Mouse (Mus musculus) ES-E14 (cell line): ENCODE measurements at regions not wholly inside any gene's neighbourhood (a gene's known extent, or its start where the extent isn't known, plus 50 kb on each side); places are given as distances from the start of the nearest gene placed in this dataset.
A peak's percentile ranks its signal among the peaks of the same experiment; 100 is the strongest.

Experiments used
- CHD2 ChIP-seq: IDR thresholded peaks from 2 replicates; pipeline ENCODE4 v1.6.1; 2014; ENCODE audit warnings: mild to moderate bottlenecking, low read depth, low read length, inconsistent platforms
- MAFK ChIP-seq: IDR thresholded peaks from 2 replicates; pipeline ENCODE4 v1.6.1; 2014; ENCODE audit warnings: mild to moderate bottlenecking, low read depth, low read length, inconsistent platforms; ENCODE audit not compliant: insufficient read depth
- ZC3H11A ChIP-seq: IDR thresholded peaks from 2 replicates; pipeline ENCODE4 v1.6.1; 2012; ENCODE audit warnings: low read depth, mild to moderate bottlenecking, inconsistent platforms, low read length, borderline replicate concordance
- ZNF384 ChIP-seq: IDR thresholded peaks from 2 replicates; pipeline ENCODE4 v1.6.1; 2012; ENCODE audit warnings: low read depth, low read length, inconsistent platforms

GRCm38 (mm10) chr3:137778113-137778512, 86.2 kb upstream of the H2afz start:
- TF ChIP-seq ZC3H11A (peak; percentile 93), CHD2 (no peak), ZNF384 (0 out of 2 replicates have a peak, but pooled peaks have one; percentile 7), MAFK (no peak)
